In genomic region chr5:73539848-73540510, GRCm38 (mm10) we compare ENCODE assay signal across 8 mouse cellular contexts. TPM values are rescaled to one million over a fixed set of nuclear protein-coding genes. Genes with fewer than 3 reads are reported as not detected.
DNase-seq lines count a peak whose midpoint lies in the region; ATAC-seq and TF ChIP-seq lines count a peak whose summit lies in the region.

No protein-coding gene starts in this region.

- 60% methylated on average over 6 of the region's 6 CpGs for WGBS in kidney, postnatal 0 days
- WGBS in lung, adult 2 months: 57% methylated on average over 6 of the region's 6 CpGs

- H3K4me1 ChIP-seq in kidney, postnatal 0 days (replicated peaks; ENCODE audit: insufficient read depth, low read length): peaks cover 4% of the 10 kb centered on the region; the same call in 1 of the 2 replicates
- H3K4me1 ChIP-seq in lung, adult 2 months (ENCODE audit: control insufficient read depth, insufficient read depth, low read length): peaks cover 2% of the 10 kb centered on the region; the same call in 1 of the 2 replicates

- no peak overlapping the region for H3K4me3 ChIP-seq in kidney, postnatal 0 days (replicated peaks; ENCODE audit: low read depth, low read length)
- H3K4me3 ChIP-seq in lung, adult 2 months (replicated peaks; ENCODE audit: extremely low read depth, low read depth, low read length): no peak overlapping the region

- no peak for TF ChIP-seq POLR2A in lung, adult 2 months (IDR thresholded peaks at IDR 0.05; ENCODE audit: borderline replicate concordance, extremely low read depth, low read depth, low read length)

- ATAC-seq in CD4-positive, CD25-positive, alpha-beta regulatory T cell, adult 4 months: peak; percentile 85
- ATAC-seq in kidney, postnatal 0 days (replicated peaks; ENCODE audit: low FRiP score, low read depth): 0 out of 2 replicates have a peak, but pooled peaks have one; percentile 51

- H3K9me3 ChIP-seq in kidney, postnatal 0 days (replicated peaks; ENCODE audit: low read length): no peaks in the 10 kb centered on the region

- H3K36me3 ChIP-seq in kidney, postnatal 0 days (ENCODE audit: insufficient read depth, low read length): 0 out of 2 replicates have a peak, but pooled peaks cover 3% of the 10 kb centered on the region

- H3K27me3 ChIP-seq in kidney, postnatal 0 days (ENCODE audit: insufficient read depth, low read length): no peaks in the 10 kb centered on the region

- H3K4me2 ChIP-seq in kidney, postnatal 0 days (ENCODE audit: low read length): no peak overlapping the region

- peak; percentile 5 for DNase-seq in T-cell, adult 2 months (ENCODE audit: low spot score)
- DNase-seq in cerebellum, postnatal 25 days: peak; percentile 35 to 64
- DNase-seq in heart, adult 9 months (ENCODE audit: low spot score in 2 of 2): peak; percentile 17 to 36
- DNase-seq in kidney, postnatal 0 days (ENCODE audit: low spot score): peak; percentile 82
- DNase-seq in lung, adult 2 months: peak; percentile 41
- peak; percentile 78 for DNase-seq in retina, embryonic 14.5 days (ENCODE audit: low spot score)
- DNase-seq in yolk sac, embryonic 10.5 days (ENCODE audit: low spot score): no peak

- TF ChIP-seq CTCF in kidney, postnatal 0 days (IDR thresholded peaks at IDR 0.05; ENCODE audit: low read depth): peak; percentile 93
- peak; percentile 90 for TF ChIP-seq CTCF in lung, adult 2 months (IDR thresholded peaks at IDR 0.05; ENCODE audit: insufficient read depth, low read length)

- H3K27ac ChIP-seq in kidney, postnatal 0 days: peak overlapping the region; percentile 36; the same call in 1 of the 2 replicates

- H3K9ac ChIP-seq in kidney, postnatal 0 days (ENCODE audit: low read depth, low read length): no peak overlapping the region

RNA-seq across cellular contexts. Expression of gene Dcun1d4, which starts 59.2 kb away (rescaled TPM):
- polyA plus RNA-seq in CD4-positive, CD25-positive, alpha-beta regulatory T cell, adult 4 months (2017; shearing (Covaris generic)): 10 to 100 TPM; 14.7 to 15.1 TPM
- 22.0 and 23.8 TPM in 2 replicates for polyA plus RNA-seq in kidney, postnatal 0 days (2015; fragmentation: Nextera tagmentation; extraction: Ambion mirVana)
- 3.4 and 6.4 TPM in 2 replicates for polyA plus RNA-seq in lung, adult 2 months (2012; rRNA removed)
